Mouse (Mus musculus) ovary, postnatal 10 days (tissue): ENCODE data around the gene Olfr17.
"Not testable (repeated sequence)": the region's sequence is repeated elsewhere in the genome, so short reads cannot be mapped to it uniquely, and the experiment has no call there.

Experiments used
- DNase-seq: peaks from one replicate; pipeline ENCODE4 v3.0.0; 2022; ENCODE audit warnings: low spot score

The Olfr17 gene

DNA sequence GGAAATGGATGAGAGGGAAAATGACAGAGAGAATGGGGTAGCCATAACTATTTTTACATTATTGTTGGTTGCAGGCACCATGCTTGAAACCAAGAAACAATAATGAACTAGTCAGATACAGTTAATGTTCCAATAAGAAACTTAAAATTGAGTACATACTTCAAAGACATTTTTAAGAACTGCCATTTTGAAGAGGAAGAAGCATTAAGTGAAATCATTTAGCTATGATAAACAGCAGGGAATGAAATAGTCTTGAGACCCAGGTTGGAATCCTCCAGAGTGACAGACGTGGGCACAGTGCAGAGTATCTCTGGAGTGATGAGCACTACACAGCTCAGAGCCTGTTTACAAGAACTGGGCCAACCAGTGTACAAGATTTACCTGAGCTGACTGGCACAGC lies at the start of gene Olfr17:
TSS of gene Olfr17 (plus strand) at position 301 of the 400 bp plus-strand sequence.
- no peak for DNase-seq

DNA sequence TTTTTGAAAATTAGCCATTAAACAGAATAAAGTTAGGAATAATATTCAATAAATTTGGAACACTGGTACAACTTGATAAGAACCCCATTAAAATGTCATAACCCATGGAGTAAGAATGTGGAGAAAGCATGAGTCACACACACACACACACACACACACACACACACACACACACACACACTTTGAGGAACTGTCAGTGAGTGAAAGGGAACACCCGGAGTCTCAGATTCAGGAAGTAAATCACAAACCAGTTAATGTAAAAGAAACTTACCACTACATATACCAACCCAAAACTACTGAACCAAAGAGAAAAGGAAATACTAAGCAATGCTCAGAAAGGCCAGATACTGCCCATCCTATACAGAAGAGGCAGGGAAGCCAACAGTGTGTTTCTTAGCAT lies 48.6 kb upstream of the Olfr17 start:
- DNase-seq = no peak

DNA sequence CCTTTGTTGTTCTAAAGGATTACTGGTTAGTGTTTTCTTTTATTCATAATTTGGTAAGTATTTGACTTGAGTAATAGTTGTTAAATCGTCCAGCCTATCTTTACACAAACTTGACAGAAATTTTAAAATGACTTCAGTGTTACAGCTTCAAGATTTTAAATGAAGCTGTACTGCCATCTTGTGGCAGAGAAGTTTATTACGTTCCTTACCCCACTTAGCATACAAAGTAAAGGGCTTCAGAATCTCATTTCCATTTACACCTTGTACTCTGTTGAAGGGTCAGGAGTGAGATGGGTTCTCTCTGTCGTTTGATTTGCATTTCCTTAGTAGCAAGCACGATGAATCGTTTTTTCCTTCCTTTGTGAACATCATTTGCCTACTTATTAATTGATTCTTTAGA lies 47.2 kb upstream of the Olfr17 start:
- no peak for DNase-seq

DNA sequence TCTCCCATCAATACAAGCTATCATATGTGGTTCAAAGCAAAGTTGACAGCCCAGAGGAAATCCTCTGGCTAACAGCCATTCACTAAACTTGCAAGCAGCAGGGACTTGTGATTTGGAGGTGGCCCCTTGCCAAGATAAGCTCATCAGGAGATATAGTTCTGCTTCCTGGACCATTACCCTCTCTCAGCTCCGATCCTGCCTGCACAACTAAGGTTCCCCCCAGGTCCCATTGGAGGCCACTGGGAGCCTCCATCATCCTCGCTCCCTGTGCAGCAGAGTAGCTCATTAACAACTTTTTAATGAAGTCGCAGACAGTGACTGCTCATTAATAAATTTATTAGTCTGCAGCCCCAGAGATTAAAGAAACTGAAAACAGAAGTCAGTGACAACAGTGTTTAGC lies 45.4 kb upstream of the Olfr17 start:
- no peak for DNase-seq

- no peak for DNase-seq
Measured at GRCm38 (mm10) chr7:107070681-107071080, 22.3 kb upstream of the Olfr17 start, which contains the start of gene Olfr714. Gene Olfr714 (plus strand): TSS chr7:107070981.

DNA sequence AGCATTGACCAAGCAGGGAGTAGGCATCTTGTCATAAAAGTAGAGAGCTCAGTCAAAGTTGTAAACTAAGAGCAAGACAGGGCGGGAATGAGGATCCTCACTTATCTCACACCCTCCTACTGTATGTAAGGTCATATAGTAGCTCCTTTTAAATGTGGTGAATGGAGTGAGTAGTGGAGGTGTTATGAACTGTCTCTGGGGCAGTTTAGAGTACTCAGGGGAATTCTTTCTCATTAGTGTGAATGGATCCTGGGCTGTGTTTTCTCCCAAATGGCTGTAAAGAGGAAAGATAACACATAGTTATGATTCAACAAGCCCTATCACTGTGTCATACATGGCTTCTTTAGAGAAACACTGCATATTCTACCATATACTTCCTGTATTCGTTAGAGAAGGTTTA lies 17.2 kb downstream of the Olfr17 start, which contains the start of gene Olfr715b:
TSS of gene Olfr715b (minus strand) at position 101 of the 400 bp plus-strand sequence.
- DNase-seq = not testable (repeated sequence)

- not testable (repeated sequence) for DNase-seq
Measured at GRCm38 (mm10) chr7:107130983-107131382, 38.0 kb downstream of the Olfr17 start, which contains the start of gene Olfr715. Gene Olfr715 (minus strand): TSS chr7:107131083.

- not testable (repeated sequence) for DNase-seq
Measured at GRCm38 (mm10) chr7:107138027-107138426, 45.0 kb downstream of the Olfr17 start, which contains the start of gene Olfr716. Gene Olfr716 (plus strand): TSS chr7:107138327.
